Mouse (Mus musculus) erythroblast, embryonic 14.5 days (primary cell): ENCODE measurements around the gene Slc16a5.

Experiments
- GATA1 ChIP-seq: IDR thresholded peaks from 2 replicates; pipeline ENCODE4 v1.6.1; 2012; ENCODE audit warnings: low read length, inconsistent platforms, mixed read lengths
- TAL1 ChIP-seq: IDR thresholded peaks from 3 replicates; pipeline ENCODE4 v1.6.1; 2012; ENCODE audit warnings: low read length, inconsistent platforms, mixed read lengths

- no peak for TF ChIP-seq TAL1
- TF ChIP-seq GATA1 = no peak
Observed at GRCm38 (mm10) chr11:115450176-115450575, 12.1 kb upstream of the Slc16a5 start.
